Mouse (Mus musculus) cerebellum, adult 11 months (tissue): ENCODE data around the gene Akirin2.

ENCODE experiments used
- DNase-seq: peaks from one replicate; pipeline ENCODE4 v3.0.0; 2022

Gene Akirin2

GRCm38 (mm10) chr4:34584871-34585607, 34.3 kb downstream of the Akirin2 start:
- DNase-seq: no peak

GRCm38 (mm10) chr4:34603123-34603522, 52.4 kb downstream of the Akirin2 start:
- DNase-seq: no peak

GRCm38 (mm10) chr4:34606658-34607057, 55.9 kb downstream of the Akirin2 start:
- no peak for DNase-seq

GRCm38 (mm10) chr4:34613571-34614145, 62.9 kb downstream of the Akirin2 start:
- peak; percentile 21 for DNase-seq

- DNase-seq: peak; percentile 91
Measured at GRCm38 (mm10) chr4:34614630-34615094, 63.9 kb downstream of the Akirin2 start, which contains the start of the genes Orc3 and Rars2. Gene Orc3 (minus strand): TSS chr4:34614944. Gene Rars2 (plus strand): TSS chr4:34614957.

- DNase-seq: peak; percentile 16
Measured at GRCm38 (mm10) chr4:34615303-34615702, 64.6 kb downstream of the Akirin2 start.

GRCm38 (mm10) chr4:34616146-34616545, 65.4 kb downstream of the Akirin2 start:
- DNase-seq: no peak
